In genomic region chr8:47320707-47321106, GRCm38 (mm10) we compare ENCODE assay signal across 24 mouse cellular contexts.
"Had no signal": no experiment of that assay in that cellular context is flagged by ENCODE, and none has a peak within 500 bp of the region (broad histone marks: within the 10 kb centered on the region; RNA-seq: fewer than 3 reads in every experiment).

No protein-coding gene starts in this region.

- H3K36me3 ChIP-seq: heart, embryonic 13.5 days; heart, embryonic 15.5 days; hindbrain, embryonic 12.5 days; intestine, embryonic 15.5 days; limb, embryonic 13.5 days; limb, embryonic 15.5 days had no signal

- DNase-seq: gastrocnemius, postnatal 14 days; gastrocnemius, postnatal 36 days; heart, adult 11 months; heart, adult 2 months; heart, postnatal 14 days; heart, postnatal 36 days; kidney, adult 18-20 months; kidney, adult 8-10 months; kidney, postnatal 10 days; kidney, postnatal 25 days; kidney, postnatal 4 days; left cerebral cortex, postnatal 4 days had no signal

- H3K4me1 ChIP-seq: intestine, embryonic 15.5 days had no signal

- H3K4me2 ChIP-seq: heart, embryonic 11.5 days; heart, embryonic 13.5 days; heart, embryonic 15.5 days; hindbrain, embryonic 12.5 days; hindbrain, embryonic 14.5 days; intestine, embryonic 15.5 days; limb, embryonic 13.5 days; limb, embryonic 15.5 days had no signal

- H3K4me3 ChIP-seq: heart, adult 2 months; heart, embryonic 13.5 days; heart, embryonic 15.5 days; hindbrain, embryonic 12.5 days; intestine, embryonic 15.5 days; layer of hippocampus, adult 2 months; limb, embryonic 13.5 days; limb, embryonic 15.5 days had no signal

- ATAC-seq: hindbrain, embryonic 16.5 days; inflammation-experienced regulatory T-cells, adult 6 months; intestine, embryonic 15.5 days; intestine, postnatal 0 days had no signal

- H3K27me3 ChIP-seq: heart, embryonic 13.5 days; intestine, embryonic 15.5 days; limb, embryonic 13.5 days; limb, embryonic 15.5 days had no signal

- H3K9ac ChIP-seq: heart, embryonic 13.5 days; heart, embryonic 15.5 days; hindbrain, embryonic 12.5 days; hindbrain, embryonic 14.5 days; intestine, embryonic 15.5 days; limb, embryonic 13.5 days; limb, embryonic 15.5 days had no signal

- H3K27ac ChIP-seq: heart, adult 2 months; heart, embryonic 13.5 days; heart, embryonic 15.5 days; hindbrain, embryonic 12.5 days; hindbrain, embryonic 14.5 days; intestine, embryonic 15.5 days; limb, embryonic 13.5 days; limb, embryonic 15.5 days had no signal

- H3K9me3 ChIP-seq: heart, embryonic 13.5 days; heart, embryonic 15.5 days; hindbrain, embryonic 12.5 days; intestine, embryonic 15.5 days; limb, embryonic 13.5 days; limb, embryonic 15.5 days had no signal
